Mouse (Mus musculus): ENCODE results near the gene Ak2. TPM values are rescaled to one million over a fixed set of nuclear protein-coding genes. Genes with fewer than 3 reads are reported as not detected.

The Ak2 gene
- total and polyA plus RNA-seq, 3 experiments, result 269 to 363 (median 280) TPM

- dilution Hi-C loops (cut with MboI; ENCODE audit: extremely low pct_ligation_motif_present, extremely low pct_unique_long_range_greater_than_20kb, low sequenced_read_pairs), result no loop called here
- no peak overlapping the region for H3K4me3 ChIP-seq (replicated peaks in 1 of 3; ENCODE audit: low read depth in 2 of 3, low read length in 2 of 3, poor library complexity in 1 of 3)
These were observed 17.1 kb upstream of the Ak2 start for GRCm38 (mm10) chr4:128974677-128975076.

GRCm38 (mm10) chr4:128976577-128976976 lies 15.2 kb upstream of the Ak2 start:
- Histone ChIP-seq H3K27ac (ENCODE audit: insufficient read depth, low read depth) (no peak overlapping the region), H3K9ac (ENCODE audit: insufficient read depth, low read depth) (no peak overlapping the region), H3K79me2 (replicated peaks; ENCODE audit: control insufficient read depth, extremely low read depth, insufficient read depth, poor library complexity, severe bottlenecking) (no peaks in the 10 kb centered on the region), H3K4me3 (replicated peaks in 1 of 3; ENCODE audit: low read depth in 2 of 3, low read length in 2 of 3, poor library complexity in 1 of 3) (no peak overlapping the region), H3K4me1 (ENCODE audit: control insufficient read depth in 1 of 2, insufficient read depth in 2 of 2) (peaks cover 3 to 24% of the 10 kb centered on the region in 2 experiments), H3K27me3 (replicated peaks) (no peaks in the 10 kb centered on the region), H3K36me3 (replicated peaks in 1 of 2; ENCODE audit: control insufficient read depth in 1 of 2, insufficient read depth in 1 of 2, low read length in 1 of 2) (no peaks in the 10 kb centered on the region), H3K4me2 (ENCODE audit: insufficient read depth, low read depth, poor library complexity, severe bottlenecking) (no peak overlapping the region), H3K9me3 (replicated peaks; ENCODE audit: low read length) (no peaks in the 10 kb centered on the region)
- dilution Hi-C loops (cut with MboI; ENCODE audit: extremely low pct_ligation_motif_present, extremely low pct_unique_long_range_greater_than_20kb, low sequenced_read_pairs), result no loop called here
- TF ChIP-seq BHLHE40 (IDR thresholded peaks at IDR 0.05; ENCODE audit: low read depth, low read length), result no peak
- no peak for TF ChIP-seq ETS1 (conservative IDR thresholded peaks at IDR 0.05; ENCODE audit: low read depth, low read length)
- no peak for TF ChIP-seq JUN (IDR thresholded peaks at IDR 0.05; ENCODE audit: insufficient read depth, low read depth, low read length)
- TF ChIP-seq HCFC1 (IDR thresholded peaks at IDR 0.05; ENCODE audit: low read depth, low read length), result no peak
- no peak for TF ChIP-seq USF1 (IDR thresholded peaks at IDR 0.05; ENCODE audit: low read depth, low read length)
- no peak for TF ChIP-seq GABPA (IDR thresholded peaks at IDR 0.05; ENCODE audit: insufficient replicate concordance, low read depth, low read length)
- no peak for TF ChIP-seq PAX5 (IDR thresholded peaks at IDR 0.05; ENCODE audit: low read length)
- TF ChIP-seq TCF12 (IDR thresholded peaks at IDR 0.05; ENCODE audit: low read depth, low read length), result no peak
- no peak for TF ChIP-seq EP300 (IDR thresholded peaks at IDR 0.05; ENCODE audit: low read length)
- TF ChIP-seq ZNF384 (IDR thresholded peaks at IDR 0.05; ENCODE audit: low read depth, low read length), result no peak
- TF ChIP-seq KAT2A (IDR thresholded peaks at IDR 0.05; ENCODE audit: insufficient replicate concordance, low read length), result no peak
- TF ChIP-seq IRF4 (IDR thresholded peaks at IDR 0.05; ENCODE audit: low read depth, low read length), result no peak
- TF ChIP-seq NRF1 (IDR thresholded peaks at IDR 0.05; ENCODE audit: low read depth, low read length), result no peak
- no peak for TF ChIP-seq RCOR1 (conservative IDR thresholded peaks at IDR 0.05; ENCODE audit: low read depth, low read length)
- TF ChIP-seq UBTF (IDR thresholded peaks at IDR 0.05; ENCODE audit: low read depth, low read length), result no peak
- DNase-seq (ENCODE audit: extremely low read depth), result no peak
- in situ Hi-C loops (cut with MboI; ENCODE audit: low pct_ligation_motif_present, low pct_unique_long_range_greater_than_20kb, low sequenced_read_pairs), result loop anchor here (5.0 to 10.0 kb wide), 2 partner anchors 58 to 101 kb away; no protein-coding TSS in a partner anchor

More at GRCm38 (mm10) chr4:128974677-128975076, 17.1 kb upstream of the Ak2 start:
- Histone ChIP-seq H3K4me1 (ENCODE audit: control insufficient read depth in 1 of 2, insufficient read depth in 2 of 2) (peaks cover 0 to 14% of the 10 kb centered on the region in 2 experiments; a peak in 2 of 4 replicates), H3K4me2 (ENCODE audit: insufficient read depth, low read depth, poor library complexity, severe bottlenecking) (no peak overlapping the region), H3K36me3 (replicated peaks in 1 of 2; ENCODE audit: control insufficient read depth in 1 of 2, insufficient read depth in 1 of 2, low read length in 1 of 2) (no peaks in the 10 kb centered on the region), H3K27me3 (replicated peaks) (no peaks in the 10 kb centered on the region), H3K9me3 (replicated peaks; ENCODE audit: low read length) (no peaks in the 10 kb centered on the region), H3K27ac (ENCODE audit: insufficient read depth, low read depth) (no peak overlapping the region), H3K79me2 (replicated peaks; ENCODE audit: control insufficient read depth, extremely low read depth, insufficient read depth, poor library complexity, severe bottlenecking) (no peaks in the 10 kb centered on the region), H3K9ac (ENCODE audit: insufficient read depth, low read depth) (no peak overlapping the region)
- peak; percentile 63 for DNase-seq (ENCODE audit: extremely low read depth)
- TF ChIP-seq IRF4 (IDR thresholded peaks at IDR 0.05; ENCODE audit: low read depth, low read length) (no peak), TCF12 (IDR thresholded peaks at IDR 0.05; ENCODE audit: low read depth, low read length) (no peak), ZKSCAN1 (IDR thresholded peaks at IDR 0.05; ENCODE audit: borderline replicate concordance, low read depth, low read length) (no peak), MXI1 (IDR thresholded peaks at IDR 0.05; ENCODE audit: low read depth, low read length) (no peak), TBP (conservative IDR thresholded peaks at IDR 0.05; ENCODE audit: low read depth, low read length) (no peak), POLR2A (IDR thresholded peaks at IDR 0.05; ENCODE audit: low read depth, low read length) (no peak), JUND (conservative IDR thresholded peaks at IDR 0.05; ENCODE audit: low read depth, low read length) (no peak), MYC (IDR thresholded peaks at IDR 0.05; ENCODE audit: low read depth, low read length) (no peak)
- in situ Hi-C loops (cut with MboI; ENCODE audit: low pct_ligation_motif_present, low pct_unique_long_range_greater_than_20kb, low sequenced_read_pairs), result loop anchor here (5.0 to 10.0 kb wide), 2 partner anchors 60 to 103 kb away; no protein-coding TSS in a partner anchor

All from CH12.LX (cell line).